Mouse (Mus musculus) erythroblast, embryonic 14.5 days (primary cell): ENCODE measurements around the gene Gm13306.
"Not testable (repeated sequence)": the region's sequence is repeated elsewhere in the genome, so short reads cannot be mapped to it uniquely, and the experiment has no call there.

ENCODE experiments used
- GATA1 ChIP-seq: IDR thresholded peaks from 2 replicates; pipeline ENCODE4 v1.6.1; 2012; ENCODE audit warnings: low read length, inconsistent platforms, mixed read lengths
- TAL1 ChIP-seq: IDR thresholded peaks from 3 replicates; pipeline ENCODE4 v1.6.1; 2012; ENCODE audit warnings: low read length, inconsistent platforms, mixed read lengths

DNA sequence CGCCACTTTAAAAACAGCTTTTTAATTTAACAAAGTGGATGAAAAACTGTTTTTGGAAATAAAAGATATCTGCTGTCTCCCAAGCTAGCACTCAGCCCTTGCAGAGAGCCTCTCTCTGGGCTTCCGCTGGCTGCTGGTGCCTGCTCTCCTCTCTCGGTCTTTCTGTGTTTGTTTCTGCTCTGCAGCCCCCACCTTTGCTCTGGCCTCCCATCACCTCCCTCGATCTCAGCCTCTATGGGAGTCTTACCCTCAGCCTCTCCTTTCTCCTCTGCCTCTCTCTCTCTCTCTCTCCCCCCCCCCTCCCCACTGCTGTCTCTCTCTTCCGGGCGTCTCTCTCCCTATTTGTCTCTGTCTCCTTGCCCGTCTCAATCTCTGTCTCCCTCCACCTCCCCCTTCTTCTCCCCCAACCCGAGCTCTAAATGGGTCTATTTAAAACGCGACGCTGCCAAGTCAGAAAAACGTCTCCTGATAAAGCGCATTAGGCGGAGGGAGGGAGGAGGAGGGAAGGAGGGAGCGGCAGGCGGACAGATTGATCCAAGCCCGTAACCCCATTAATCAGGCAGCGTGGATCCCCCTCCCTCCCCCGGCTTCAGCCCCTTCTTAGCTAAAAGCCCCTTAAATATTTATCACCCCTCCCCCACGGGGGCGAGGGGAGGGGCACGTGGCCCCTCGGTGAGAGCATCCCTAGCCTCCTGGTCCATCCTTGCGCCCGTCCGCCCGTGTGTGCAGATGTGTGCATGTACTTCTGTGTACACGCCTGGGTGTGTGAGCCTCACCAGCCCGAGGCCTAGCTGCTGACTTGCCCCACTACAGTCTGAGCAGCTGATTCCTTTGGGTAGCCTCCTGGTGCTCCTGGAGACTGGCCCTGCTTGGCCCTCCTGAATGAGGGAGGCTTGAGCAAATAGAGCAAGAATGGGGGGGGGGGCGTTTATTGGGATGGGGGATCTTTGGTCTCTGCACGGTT, 30.3 kb downstream of the Gm13306 start:
- TF ChIP-seq GATA1, TAL1: not testable (repeated sequence)
